Mouse (Mus musculus) stomach, embryonic 14.5 days (tissue): ENCODE results near the gene Atrip. TPM values are rescaled to one million over a fixed set of nuclear protein-coding genes. Genes with fewer than 3 reads are reported as not detected.

Source experiments
- ATAC-seq: fragments of 200-750 bp; cut with Nextera tagmentation; 2 replicates; pipeline ENCODE4 v1.8.0; 2017; ENCODE audit warnings: low read depth, moderate TSS enrichment; ENCODE audit not compliant: insufficient number of reproducible peaks, insufficient read depth, low FRiP score
- H3K27ac ChIP-seq: fragments of 300-500 bp; sonication (generic); 2 replicates; pipeline ENCODE4 v1.5.1; 2014; ENCODE audit warnings: mild to moderate bottlenecking, low read length, moderate library complexity, mixed read lengths
- H3K27me3 ChIP-seq: fragments of 300-500 bp; sonication (generic); 2 replicates; pipeline ENCODE4 v1.6.1; 2014; ENCODE audit warnings: low read length, control low read depth, mixed read lengths; ENCODE audit not compliant: control insufficient read depth, insufficient read depth
- H3K36me3 ChIP-seq: fragments of 300-500 bp; sonication (generic); 2 replicates; pipeline ENCODE4 v1.6.1; 2014; ENCODE audit warnings: mild to moderate bottlenecking, control low read depth, low read length, moderate library complexity, mixed read lengths; ENCODE audit not compliant: control insufficient read depth, insufficient read depth
- H3K4me1 ChIP-seq: fragments of 300-500 bp; sonication (generic); 2 replicates; pipeline ENCODE4 v1.6.1; 2014; ENCODE audit warnings: low read length, control low read depth, mixed read lengths; ENCODE audit not compliant: control insufficient read depth, insufficient read depth
- H3K4me2 ChIP-seq: fragments of 300-500 bp; sonication (generic); replicated peaks from 2 replicates; pipeline ENCODE4 v1.6.1; 2014; ENCODE audit warnings: low read depth, low read length, control low read depth
- H3K4me3 ChIP-seq: fragments of 300-500 bp; sonication (generic); 2 replicates; pipeline ENCODE4 v1.5.1; 2014; ENCODE audit warnings: low read depth, low read length, control low read depth
- H3K9ac ChIP-seq: fragments of 300-500 bp; sonication (generic); replicated peaks from 2 replicates; pipeline ENCODE4 v1.6.1; 2014; ENCODE audit warnings: low read depth, mild to moderate bottlenecking, control low read depth, low read length, moderate library complexity, mixed read lengths
- H3K9me3 ChIP-seq: fragments of 300-500 bp; sonication (generic); 2 replicates; pipeline ENCODE4 v1.6.1; 2016; ENCODE audit warnings: low read depth, low read length, control low read depth; ENCODE audit not compliant: control insufficient read depth
- WGBS: fragments of 180-500 bp; shearing (Covaris S2); extraction: QIAGEN DNeasy Blood & Tissue Kit; methylation state at CpG from one replicate; pipeline ENCODE4 v1.1.7; 2014; 5-methylcytosine and 5-hydroxymethylcytosine counted together
- polyA plus RNA-seq: library from polyadenylated mRNA; unstranded; fragments of >200 nt; fragmentation: Nextera tagmentation; extraction: Ambion mirVana; gene quantifications from 2 replicates; pipeline ENCODE4 v1.2.1, GENCODE M21; 2014

The Atrip gene
- polyA plus RNA-seq, 1 experiment from 2014 or later, result 27.2 TPM

GRCm38 (mm10) chr9:109103250-109103649, 29.3 kb upstream of the Atrip start:
- Histone ChIP-seq H3K4me3 (no peak overlapping the region), H3K27me3 (no peaks in the 10 kb centered on the region), H3K9ac (no peak overlapping the region), H3K36me3 (peaks cover 60% of the 10 kb centered on the region), H3K27ac (no peak overlapping the region), H3K4me2 (no peak overlapping the region), H3K4me1 (peaks cover 24% of the 10 kb centered on the region), H3K9me3 (no peaks in the 10 kb centered on the region)
- 73% methylated on average over 7 of the region's 7 CpGs for WGBS
- ATAC-seq, result no peak

GRCm38 (mm10) chr9:109102541-109102940, 28.6 kb upstream of the Atrip start:
- no peak overlapping the region for H3K27ac ChIP-seq
- 95% methylated on average over 3 of the region's 3 CpGs for WGBS
- H3K4me3 ChIP-seq, result no peak overlapping the region
- H3K9ac ChIP-seq, result no peak overlapping the region
- H3K27me3 ChIP-seq, result no peaks in the 10 kb centered on the region
- peaks cover 30% of the 10 kb centered on the region for H3K4me1 ChIP-seq
- H3K36me3 ChIP-seq, result peaks cover 52% of the 10 kb centered on the region
- H3K9me3 ChIP-seq, result no peaks in the 10 kb centered on the region
- no peak for ATAC-seq
- H3K4me2 ChIP-seq, result no peak overlapping the region

GRCm38 (mm10) chr9:109101933-109102445, 28.1 kb upstream of the Atrip start:
- Histone ChIP-seq H3K4me3 (no peak overlapping the region), H3K27me3 (no peaks in the 10 kb centered on the region), H3K4me1 (peaks cover 36% of the 10 kb centered on the region), H3K4me2 (no peak overlapping the region), H3K27ac (no peak overlapping the region), H3K9me3 (no peaks in the 10 kb centered on the region), H3K9ac (no peak overlapping the region), H3K36me3 (peaks cover 52% of the 10 kb centered on the region)
- WGBS, result 85% methylated on average over 5 of the region's 5 CpGs
- no peak for ATAC-seq

- Histone ChIP-seq H3K27me3 (no peaks in the 10 kb centered on the region), H3K4me1 (peaks cover 44% of the 10 kb centered on the region), H3K36me3 (peaks cover 40% of the 10 kb centered on the region), H3K9me3 (no peaks in the 10 kb centered on the region), H3K4me3 (no peak overlapping the region), H3K27ac (no peak overlapping the region), H3K9ac (no peak overlapping the region), H3K4me2 (no peak overlapping the region)
- 91% methylated on average over 20 of the region's 20 CpGs for WGBS
- no peak for ATAC-seq
These were observed 26.5 kb upstream of the Atrip start for GRCm38 (mm10) chr9:109100307-109100928.

GRCm38 (mm10) chr9:109098969-109099368, 25.0 kb upstream of the Atrip start:
- WGBS, result 26% methylated on average over 6 of the region's 6 CpGs
- H3K36me3 ChIP-seq, result peaks cover 29% of the 10 kb centered on the region
- no peak overlapping the region; the same call in 1 of the 2 replicates for H3K9ac ChIP-seq
- peak; percentile 33; the same call in 1 of the 2 replicates for ATAC-seq
- no peak overlapping the region for H3K4me3 ChIP-seq
- H3K4me2 ChIP-seq, result peak overlapping the region; percentile 81
- no peaks in the 10 kb centered on the region for H3K27me3 ChIP-seq
- peak overlapping the region; percentile 100 for H3K27ac ChIP-seq
- H3K4me1 ChIP-seq, result peaks cover 40% of the 10 kb centered on the region
- no peaks in the 10 kb centered on the region for H3K9me3 ChIP-seq

GRCm38 (mm10) chr9:109098366-109098765, 24.4 kb upstream of the Atrip start:
- Histone ChIP-seq H3K9me3 (no peaks in the 10 kb centered on the region), H3K4me2 (peak overlapping the region; percentile 81), H3K4me3 (0 out of 2 replicates have a peak overlapping the region, but pooled peaks have one; percentile 6), H3K4me1 (peaks cover 40% of the 10 kb centered on the region), H3K36me3 (peaks cover 26% of the 10 kb centered on the region; the same call in 1 of the 2 replicates), H3K27me3 (no peaks in the 10 kb centered on the region), H3K27ac (peak overlapping the region; percentile 100; the same call in 1 of the 2 replicates), H3K9ac (no peak overlapping the region)
- no peak for ATAC-seq
- 75% methylated on average over 8 of the region's 8 CpGs for WGBS

GRCm38 (mm10) chr9:109097831-109098230, 23.9 kb upstream of the Atrip start:
- Histone ChIP-seq H3K9ac (no peak overlapping the region), H3K4me2 (peak overlapping the region; percentile 81), H3K4me1 (peaks cover 40% of the 10 kb centered on the region), H3K4me3 (no peak overlapping the region), H3K27me3 (no peaks in the 10 kb centered on the region), H3K9me3 (no peaks in the 10 kb centered on the region), H3K36me3 (peaks cover 21% of the 10 kb centered on the region; the same call in 1 of the 2 replicates), H3K27ac (peak overlapping the region; percentile 100; the same call in 1 of the 2 replicates)
- 59% methylated on average over 5 of the region's 5 CpGs for WGBS
- ATAC-seq, result no peak

- Histone ChIP-seq H3K27me3 (no peaks in the 10 kb centered on the region), H3K9ac (peak overlapping the region; percentile 11; the same call in 1 of the 2 replicates), H3K4me2 (peak overlapping the region; percentile 81), H3K27ac (peak overlapping the region; percentile 100), H3K4me3 (peak overlapping the region; percentile 79), H3K9me3 (no peaks in the 10 kb centered on the region), H3K36me3 (peaks cover 16% of the 10 kb centered on the region; the same call in 1 of the 2 replicates), H3K4me1 (peaks cover 40% of the 10 kb centered on the region)
- 29% methylated on average over 6 of the region's 6 CpGs for WGBS
- no peak for ATAC-seq
These were observed 23.4 kb upstream of the Atrip start for GRCm38 (mm10) chr9:109097291-109097690.
